Mouse (Mus musculus) cerebellum, adult 18-20 months (tissue): ENCODE results near the gene Plekhj1.
"Not testable (repeated sequence)": the region's sequence is repeated elsewhere in the genome, so short reads cannot be mapped to it uniquely, and the experiment has no call there.

Experiments used
- DNase-seq, 2 experiments: peaks; one replicate each; pipeline ENCODE4 v3.0.0; 2021

Gene Plekhj1

DNA sequence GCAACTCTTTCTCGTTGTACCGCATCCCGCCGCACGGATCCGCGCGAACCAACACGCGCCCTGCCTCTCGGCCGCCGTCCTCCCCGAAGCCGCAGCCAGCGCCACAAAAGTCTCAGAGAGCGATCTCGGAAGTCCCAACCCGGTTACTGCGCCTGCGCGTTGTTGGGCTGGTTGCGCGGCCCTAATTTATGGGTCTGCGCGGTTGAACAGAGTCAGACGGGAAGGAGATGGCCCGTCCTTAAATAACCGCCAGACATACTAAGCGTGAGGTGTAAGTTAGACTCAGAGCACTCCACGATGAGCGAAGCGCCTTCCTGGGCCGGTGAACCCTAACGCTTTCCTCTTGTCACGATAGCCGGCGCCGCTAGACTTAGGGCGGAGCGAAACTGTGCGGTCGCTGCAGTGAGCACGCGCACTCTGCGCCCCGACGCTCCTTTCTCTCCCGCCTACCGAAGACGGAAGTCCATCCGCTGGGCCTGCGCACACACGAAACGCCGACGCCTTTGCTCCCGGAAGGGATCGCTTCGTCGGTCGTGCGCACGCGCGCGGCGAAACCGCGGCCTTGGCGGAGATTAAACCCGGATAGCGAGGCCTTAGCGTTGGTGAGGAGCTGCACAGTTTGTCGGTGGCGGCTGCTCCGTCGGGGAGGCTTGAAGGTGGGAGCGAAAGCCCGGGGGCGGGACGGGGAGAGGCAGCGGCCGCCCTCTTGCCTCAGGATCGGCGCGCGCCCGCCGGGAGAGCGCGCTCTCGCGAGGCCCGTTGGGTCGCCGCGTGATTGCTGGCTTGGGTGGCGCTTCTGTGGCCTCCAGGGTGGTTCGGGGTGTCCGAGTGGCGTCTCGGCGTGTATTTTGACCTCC, at the start of gene Plekhj1, which contains the start of gene Sf3a2:
Gene Plekhj1 (minus strand): TSS at position 477 of the 857 bp plus-strand sequence.
Gene Sf3a2 (plus strand): TSS at position 49 of the 857 bp plus-strand sequence.
- DNase-seq = peak; percentile 95 to 99

DNA sequence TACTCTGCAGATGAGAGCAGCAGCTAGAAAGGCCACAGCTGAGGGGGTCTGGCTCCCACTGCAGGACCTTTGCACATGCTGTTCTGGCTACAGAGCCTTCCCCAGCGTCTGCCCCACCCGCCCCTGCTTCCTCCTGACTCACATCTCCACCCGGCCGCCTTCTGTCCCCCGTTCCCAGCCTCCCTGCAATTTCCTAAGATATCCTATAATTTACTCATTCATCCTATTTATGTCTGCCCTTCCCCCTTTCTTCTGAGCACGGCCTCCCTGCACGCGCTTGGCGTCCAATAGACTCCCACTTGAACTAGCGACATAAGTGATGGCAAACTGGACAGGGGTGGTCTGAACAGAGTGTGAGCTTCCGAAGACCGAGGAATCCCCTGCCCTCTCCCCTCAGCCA, 47.3 kb upstream of the Plekhj1 start:
- no peak for DNase-seq

DNA sequence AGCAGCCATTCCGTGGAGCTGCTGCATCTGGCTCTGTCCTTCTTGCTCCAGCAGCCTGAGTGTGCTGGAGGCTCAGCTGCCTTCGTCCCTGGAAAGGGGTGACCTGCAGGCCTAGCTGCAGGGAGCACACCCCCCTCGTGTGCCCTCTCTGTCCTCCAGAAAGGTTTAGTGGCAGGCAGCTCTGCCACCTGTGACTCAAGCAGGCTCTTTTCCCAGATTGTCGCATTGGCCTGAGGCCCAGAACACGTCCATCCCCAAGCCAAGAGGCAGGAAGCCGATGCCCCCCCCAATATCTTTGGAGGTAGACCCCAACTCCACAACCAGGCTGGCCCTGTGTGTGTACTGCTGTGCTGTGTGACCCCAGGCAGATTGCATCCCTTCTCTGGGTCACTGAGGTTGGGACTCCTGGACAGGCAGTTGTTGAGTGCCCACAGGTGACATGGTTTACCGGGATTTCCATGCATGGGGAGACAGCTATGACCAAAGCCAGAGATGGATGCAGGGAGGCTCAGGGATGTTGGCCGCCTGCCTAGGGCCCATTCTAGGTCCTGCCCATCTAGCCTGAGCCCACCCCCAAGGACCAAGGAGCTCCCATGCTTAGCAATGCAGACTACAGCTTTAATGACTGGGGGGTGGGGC, 46.7 kb upstream of the Plekhj1 start:
- peak in 1 of 2 experiments; percentile 45 for DNase-seq

DNA sequence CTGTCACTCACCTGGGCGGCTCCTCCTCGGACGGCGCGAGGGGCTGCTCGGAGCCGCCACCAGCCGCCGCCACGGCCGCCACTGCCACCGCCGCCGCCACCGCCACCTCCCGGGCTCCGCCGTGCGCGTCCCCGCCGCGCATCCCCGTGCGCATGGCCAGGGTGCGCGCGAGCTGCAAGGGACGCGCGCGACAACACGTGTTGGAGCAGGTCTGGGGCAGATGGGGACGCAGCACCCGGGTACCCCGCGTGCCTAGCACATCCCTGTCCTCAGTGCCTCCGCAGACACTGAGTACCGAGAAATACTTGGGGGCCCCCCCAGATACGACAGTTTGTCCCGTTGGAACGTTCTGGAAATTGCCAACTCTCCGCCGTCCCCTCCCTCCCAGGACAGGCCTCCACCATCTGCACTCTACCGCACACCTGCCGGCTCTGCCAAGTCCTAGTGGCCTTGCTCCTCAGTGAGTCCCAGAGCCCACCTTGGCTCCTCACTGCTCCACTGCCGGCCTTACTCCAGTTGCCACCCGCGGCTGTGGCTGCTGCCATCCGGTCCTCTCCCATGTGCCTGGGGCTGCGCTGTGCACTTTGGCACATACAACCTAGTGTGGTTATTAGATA, 45.6 kb upstream of the Plekhj1 start, which contains the start of gene Lingo3:
Gene Lingo3 (minus strand): TSS at position 109 of the 617 bp plus-strand sequence.
- peak; percentile 73 to 89 for DNase-seq

DNA sequence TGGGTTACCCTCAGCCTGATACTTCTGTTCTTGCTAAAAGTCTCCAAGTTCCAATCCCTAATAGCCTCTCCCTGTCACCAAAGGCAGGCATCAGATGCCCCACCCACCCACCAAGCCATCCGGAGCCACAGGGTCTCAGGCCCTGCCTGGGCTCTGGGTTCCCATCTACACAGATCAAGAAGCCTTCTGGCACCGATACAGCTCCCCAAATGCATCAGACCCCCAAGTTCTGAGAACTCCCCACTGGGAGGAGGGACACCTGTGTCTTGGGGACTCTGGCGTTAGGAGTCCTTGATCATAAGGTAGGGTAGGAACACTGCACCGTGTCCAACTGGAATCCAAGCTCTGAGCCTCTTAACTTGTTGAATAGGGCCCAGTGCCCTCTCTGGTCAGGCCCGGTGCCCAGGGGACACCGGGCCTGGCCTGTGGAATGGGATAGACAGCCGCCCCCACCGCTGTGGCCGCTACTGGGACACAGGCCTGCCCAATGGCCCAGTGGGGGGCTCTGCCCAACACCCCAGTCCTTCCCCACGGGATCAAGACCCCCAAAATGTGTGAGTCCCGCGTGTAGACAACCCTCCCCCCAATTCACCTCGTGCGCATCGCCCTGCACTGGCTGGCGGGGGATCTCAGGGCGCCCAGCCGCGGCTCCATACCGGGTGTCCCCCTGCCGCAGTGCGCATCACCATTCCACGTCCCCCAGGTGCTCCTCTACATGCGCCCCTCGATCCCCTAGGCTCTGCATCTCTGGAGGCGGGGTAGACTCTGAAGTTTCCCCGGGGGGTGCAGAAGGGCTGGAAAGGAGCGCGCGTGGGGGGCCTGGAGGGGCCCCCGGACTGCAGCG, 44.9 kb upstream of the Plekhj1 start:
- no peak for DNase-seq

DNA sequence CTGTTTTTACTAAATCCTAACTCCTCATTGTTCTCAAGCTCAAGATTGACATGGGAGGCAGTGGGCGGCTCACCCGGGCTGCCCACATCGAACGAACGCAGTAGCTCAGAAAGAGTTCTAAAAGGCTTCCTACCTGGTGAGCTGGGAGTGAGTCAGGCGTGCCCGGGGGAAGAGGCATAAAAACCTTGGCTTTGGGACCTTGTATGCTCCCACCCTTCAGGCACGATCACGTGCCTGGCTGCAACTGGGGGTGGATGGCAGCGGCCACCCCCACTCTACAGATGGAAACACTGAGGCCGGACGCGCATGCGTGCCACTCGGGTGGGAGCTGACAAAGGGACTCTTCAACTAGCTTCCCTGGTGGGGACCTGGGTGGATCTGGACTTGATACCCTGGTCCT, 43.9 kb upstream of the Plekhj1 start:
- DNase-seq = peak in 1 of 2 experiments; percentile 43

DNA sequence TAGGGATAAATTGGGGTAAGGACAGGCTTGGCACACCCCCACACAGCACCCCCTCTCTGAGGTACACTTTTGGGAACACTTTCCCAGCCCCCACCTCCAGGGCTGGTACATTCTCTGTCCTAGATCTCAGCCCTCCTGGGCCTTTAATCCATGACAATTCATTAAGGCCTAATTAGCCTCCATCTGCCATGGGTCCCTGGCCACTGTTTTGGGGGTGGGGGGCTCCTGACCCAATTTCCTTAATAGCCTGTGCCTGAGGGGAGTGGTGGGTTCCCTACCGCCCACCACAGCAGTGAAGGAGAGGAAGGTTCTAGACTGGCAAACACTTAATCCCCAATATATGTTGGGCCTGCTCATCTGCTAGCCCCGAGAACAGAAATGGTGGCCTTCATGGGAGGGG, 43.3 kb upstream of the Plekhj1 start:
- DNase-seq = peak in 1 of 2 experiments; percentile 36

DNA sequence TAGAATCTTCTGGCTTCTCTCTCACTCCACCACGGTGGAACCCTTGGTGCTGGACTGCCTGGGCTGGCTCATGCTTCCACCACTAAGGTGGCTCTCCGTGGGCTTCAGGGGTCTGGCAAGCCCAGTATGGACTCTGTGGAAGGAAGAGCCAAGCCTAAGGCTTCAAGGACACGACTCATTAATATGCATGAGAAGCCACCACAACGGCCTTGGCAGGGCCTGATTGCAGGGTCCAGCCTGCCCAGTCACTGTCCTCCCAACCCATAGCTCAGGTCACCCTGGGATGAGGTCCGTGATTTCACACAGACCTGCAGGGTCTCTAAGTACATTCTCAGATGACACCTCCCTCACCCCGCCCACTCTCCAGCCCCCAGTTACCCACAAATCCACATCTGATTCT, 41.4 kb upstream of the Plekhj1 start:
- DNase-seq = peak in 1 of 2 experiments; percentile 25

DNA sequence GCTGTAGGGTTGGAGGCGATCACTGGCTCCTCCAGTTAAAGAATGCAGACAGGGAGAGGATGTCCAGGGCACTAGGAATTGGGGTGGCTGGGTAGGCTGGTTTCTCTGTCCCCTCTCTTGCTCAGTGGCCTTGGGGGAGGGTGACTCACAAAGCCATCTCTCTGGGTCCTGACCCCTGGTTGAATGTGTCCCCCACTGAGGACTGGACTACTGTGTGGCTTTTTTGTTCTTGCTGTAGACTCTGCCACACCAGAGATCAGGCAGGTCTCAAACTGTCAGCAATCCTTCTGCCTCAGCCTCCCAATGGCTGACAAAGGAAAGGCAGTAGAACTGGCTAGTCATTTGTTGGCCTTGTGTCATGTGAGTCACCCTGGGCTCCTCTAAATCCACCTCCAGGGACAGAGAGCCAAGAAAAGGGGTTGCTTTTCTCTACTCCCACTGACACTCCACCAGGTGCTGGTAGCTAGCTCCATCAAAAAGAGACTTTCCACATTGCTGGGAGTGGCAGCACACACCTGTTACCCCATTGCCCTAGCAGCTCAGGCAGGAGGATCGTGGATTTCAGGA, 40.0 kb upstream of the Plekhj1 start:
- peak; percentile 41 to 45 for DNase-seq

DNA sequence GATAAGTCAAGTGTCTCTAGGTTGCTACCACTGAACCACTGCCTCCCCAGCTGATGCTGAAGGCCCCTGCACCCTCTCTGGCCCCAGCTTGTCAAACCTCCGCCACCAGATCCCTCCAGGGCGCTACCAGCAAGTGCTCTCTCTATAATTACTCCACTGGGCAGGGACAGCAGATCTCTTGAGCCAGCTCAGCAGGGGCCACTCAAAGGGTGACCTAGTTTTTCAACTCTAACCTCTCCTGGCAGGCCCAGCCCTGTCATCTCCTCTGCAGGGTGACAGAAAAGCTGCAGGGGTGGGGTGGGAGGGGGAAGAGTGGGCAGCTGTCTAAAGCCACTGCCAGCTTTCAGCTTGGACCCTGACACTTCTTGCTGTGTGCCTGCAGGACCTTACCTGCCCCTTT, 39.4 kb upstream of the Plekhj1 start:
- DNase-seq = peak; percentile 69 to 79

DNA sequence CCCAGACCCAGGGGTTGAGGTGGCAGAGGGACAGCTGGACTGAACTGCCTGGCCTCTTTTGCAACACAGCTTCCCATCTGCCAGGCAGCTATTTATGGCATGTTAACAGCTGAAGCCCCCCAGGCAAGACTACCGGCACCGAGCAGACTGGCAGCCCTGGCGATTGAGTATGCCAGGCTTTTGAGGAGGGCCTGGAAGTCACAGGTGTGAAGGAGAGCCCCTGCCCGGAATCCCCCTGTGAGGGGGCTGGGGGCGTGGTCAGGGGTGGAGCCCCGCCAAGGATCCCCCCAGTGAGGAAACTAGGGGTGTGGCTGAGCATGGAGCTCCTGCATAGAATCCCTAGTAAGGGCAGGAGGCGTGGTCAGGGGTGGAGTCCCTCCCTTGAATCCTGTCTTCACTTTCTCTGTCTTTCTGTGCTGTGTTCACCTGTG, 38.5 kb upstream of the Plekhj1 start:
- DNase-seq = peak; percentile 54 to 60

DNA sequence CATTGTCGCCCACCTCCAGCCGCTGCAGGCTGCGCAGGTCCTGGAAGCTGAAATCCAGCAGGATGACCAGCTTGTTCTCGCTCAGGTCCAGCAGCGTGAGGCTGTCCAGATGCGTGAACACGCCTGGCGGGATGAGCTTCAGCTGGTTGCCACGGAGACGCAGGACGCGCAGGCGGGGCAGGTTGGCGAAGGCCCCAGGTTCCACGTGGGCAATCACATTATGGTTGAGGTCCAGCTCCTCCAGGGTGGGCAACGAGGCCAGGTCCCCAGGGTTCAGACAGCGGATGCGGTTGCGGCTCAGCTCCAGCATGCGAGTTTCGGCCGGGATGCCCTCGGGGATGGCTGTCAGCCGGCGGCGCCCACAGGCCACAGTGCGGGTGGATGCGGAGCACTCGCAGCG, 37.2 kb upstream of the Plekhj1 start:
- DNase-seq = peak in 1 of 2 experiments; percentile 39

DNA sequence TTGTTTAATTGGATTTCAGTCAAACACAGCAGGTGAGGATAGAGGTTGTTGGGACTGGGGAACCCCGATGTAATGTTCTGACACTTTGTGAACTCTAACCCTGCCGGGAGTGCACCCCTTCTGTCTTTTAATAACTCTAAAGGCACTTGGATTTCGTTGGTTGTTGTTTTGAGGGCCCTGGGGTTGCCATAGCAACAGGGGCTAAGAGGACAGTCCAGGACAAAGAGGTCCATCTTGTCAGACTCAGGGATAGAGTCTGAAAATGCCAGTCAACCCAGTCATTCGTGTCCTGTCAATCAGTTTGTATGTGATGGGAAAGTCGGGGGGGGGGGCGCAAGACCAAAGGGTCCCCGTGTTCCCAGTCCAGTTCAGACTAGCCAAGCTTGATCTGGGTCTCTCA, 34.4 kb upstream of the Plekhj1 start:
- DNase-seq = no peak

DNA sequence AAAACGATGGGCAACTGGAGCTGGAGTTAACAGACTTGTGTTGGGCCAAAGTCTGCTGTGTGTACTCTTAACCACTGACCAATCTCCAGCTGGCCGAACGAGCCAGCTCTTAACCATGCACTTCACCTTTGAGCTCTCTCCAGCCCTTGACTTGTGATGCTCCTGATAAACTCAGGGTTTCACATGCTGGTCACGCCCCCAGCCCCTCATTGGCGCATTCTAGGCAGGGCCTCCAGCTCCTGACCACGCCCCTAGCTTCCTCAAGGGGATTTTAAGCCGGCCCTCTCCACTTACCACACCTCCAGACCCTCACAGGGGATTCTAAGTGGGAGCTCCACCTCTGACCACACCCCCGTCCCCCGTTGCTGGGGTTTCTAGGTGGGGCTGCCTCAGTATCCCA, 32.7 kb upstream of the Plekhj1 start:
- DNase-seq = no peak

DNA sequence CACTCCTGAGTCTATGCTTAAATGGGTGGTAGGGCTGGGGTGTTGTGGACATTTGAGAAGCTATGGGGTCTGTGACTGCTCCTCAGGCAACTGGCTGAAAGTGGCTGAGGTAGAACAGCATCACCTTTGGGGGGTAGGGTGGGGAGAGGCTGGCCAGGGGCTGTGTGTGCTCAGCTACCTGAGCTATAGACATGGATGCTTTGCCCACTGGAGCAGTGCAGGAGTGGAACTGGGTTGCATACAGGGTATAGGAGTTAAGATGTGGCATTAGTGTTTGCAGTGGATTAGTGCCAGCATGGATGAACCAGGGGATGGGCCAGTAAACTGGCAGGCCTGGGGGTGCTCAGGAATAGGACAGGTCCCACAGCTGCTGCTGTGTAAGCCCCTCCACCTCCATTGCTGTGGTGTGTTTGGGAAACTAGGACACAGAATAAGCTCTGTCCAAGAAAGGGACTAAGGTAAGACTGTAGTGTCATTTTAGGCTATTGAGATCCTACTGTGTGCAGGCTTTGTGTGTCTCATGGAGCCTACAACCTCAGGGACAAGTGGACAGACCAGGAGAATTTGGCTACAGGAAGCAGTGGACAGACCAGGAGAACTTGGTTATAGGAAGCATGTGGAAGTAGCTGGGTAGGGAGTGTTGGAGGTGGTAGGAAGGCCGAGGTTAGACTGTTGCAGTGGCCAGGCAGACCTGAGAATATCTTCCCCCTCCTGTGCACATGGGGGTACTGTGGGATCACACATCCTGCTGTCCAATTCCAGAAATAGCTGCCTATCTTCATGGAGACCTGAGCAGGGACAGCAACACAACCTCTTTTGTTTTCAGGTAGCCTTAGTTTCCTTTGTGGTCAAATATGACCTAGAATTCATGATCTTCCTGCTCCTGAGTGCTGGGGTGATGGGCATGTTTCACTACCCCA, 31.2 kb upstream of the Plekhj1 start:
- DNase-seq = peak in 1 of 2 experiments; percentile 28

DNA sequence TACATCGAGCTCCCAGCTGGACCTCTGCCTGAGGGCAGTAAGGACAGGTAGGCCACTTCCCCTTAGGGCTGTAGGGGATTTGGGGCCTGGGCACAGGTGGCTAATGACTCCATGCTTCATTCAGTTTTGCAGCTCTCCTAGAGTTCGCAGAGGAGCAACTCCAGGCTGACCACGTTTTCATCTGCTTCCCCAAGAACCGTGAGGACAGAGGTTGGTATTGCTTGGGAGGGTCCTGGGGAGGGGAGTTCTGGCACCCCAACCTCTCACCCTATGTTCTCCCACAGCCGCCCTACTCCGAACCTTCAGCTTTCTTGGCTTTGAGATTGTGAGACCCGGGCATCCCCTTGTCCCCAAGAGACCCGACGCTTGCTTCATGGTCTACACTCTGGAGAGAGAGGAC, 30.2 kb upstream of the Plekhj1 start:
- not testable (repeated sequence) for DNase-seq

DNA sequence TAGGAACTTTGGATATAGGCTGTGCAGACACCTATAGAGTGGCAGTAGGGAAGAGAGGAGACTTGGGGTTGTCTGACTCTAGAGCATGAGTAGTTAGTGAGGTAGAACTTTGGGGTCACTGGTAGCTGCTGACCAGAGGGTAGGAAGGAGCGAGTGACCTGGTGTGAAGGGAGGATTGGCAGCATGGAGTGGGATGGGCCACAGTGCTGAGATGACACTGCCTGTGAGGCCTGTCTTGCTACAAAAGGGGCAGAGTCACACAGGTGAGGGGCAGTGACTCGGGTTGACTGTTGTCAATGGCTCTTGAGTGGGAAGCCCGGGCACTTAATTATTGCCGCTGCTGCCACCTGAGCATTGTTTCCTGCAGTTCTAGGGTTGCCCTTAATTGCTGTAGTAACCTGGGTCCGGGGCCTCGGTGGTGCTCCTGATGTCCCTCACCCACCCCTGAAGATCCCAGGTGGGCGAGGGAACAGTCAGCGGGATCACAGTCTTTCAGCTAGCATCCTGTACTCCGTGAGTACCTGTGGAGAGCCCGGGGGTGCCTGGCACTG, 29.5 kb upstream of the Plekhj1 start:
- peak; percentile 27 to 33 for DNase-seq

DNA sequence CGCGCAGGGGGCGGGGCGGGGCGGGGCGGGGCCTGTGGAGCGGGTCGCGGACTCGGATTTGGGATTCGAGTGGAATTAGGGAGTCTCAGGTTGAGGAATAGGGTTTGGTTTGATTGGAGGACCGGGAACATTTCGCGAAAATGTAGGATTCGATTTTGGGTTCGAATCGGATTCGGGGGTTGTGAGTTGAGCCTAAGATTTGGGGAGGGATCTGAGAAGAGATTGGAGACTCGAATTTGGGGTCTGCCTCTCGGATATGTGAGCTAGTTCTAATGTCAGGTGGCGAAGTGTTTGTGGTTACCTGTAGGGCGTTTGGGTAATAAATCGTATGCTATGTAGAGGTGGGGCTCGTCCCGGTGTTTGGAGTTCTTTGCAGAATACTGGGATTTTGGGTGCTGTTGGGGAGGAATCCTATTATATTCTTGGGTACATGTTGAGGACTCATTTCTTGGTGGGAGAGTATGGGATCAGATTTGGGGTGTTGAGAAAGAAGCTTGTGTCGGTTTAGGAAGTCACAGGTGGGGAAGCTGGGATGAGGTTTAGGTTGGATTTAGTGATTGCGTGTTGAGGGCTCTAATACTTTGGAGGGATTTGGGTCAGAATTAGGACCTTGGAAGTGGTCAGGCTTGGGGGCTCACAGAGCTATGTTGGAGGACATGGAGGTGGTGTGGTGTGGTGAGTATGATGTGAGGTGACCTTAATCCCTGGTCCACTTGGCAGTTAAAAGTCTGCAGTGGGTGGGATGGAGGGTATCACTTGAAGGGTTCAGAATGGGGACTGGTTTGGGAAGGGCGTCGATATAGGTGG, 28.8 kb upstream of the Plekhj1 start:
- DNase-seq = peak in 1 of 2 experiments; percentile 26

DNA sequence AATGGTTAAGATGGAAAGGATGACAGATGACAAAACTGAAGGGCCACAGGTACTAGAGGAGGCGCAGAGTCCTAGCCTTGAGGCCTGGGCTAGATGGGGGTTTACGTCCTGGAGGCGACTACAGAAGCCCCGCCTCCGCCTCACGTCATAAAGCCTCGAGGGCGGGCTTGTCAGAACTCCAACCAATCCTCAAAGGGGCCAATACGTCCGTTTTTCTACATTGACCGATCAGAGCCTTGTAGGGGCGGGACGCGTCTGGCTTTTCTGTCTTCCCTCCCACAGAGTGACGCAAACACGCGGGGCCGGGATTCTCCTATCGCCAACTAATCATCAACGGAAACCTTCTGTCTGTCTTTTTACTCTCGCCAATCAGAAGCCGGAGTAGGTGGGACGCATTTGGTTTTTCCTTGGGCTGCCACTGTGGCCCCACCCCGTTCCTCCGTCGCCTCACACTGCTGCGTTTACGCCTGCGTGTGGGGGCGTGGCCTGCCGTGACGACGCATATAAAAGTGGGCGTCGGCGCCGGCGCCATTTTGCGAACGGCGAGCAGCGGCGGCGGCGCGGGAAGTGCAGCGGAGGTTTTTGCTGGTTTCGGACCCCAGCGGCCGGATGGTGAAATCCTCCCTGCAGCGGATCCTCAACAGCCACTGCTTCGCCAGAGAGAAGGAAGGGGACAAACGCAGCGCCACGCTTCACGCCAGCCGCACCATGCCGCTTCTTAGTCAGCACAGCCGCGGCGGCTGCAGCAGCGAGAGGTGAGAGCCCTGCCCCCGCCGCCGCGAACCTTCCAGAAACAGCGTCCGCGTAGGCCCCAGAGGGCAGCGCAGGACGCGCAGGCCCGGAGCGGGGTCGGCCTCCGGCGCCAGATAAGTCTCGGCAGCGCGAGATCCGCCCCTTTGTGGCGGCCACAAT, 28.0 kb upstream of the Plekhj1 start, which contains the start of gene Oaz1:
Gene Oaz1 (plus strand): TSS at position 506 of the 912 bp plus-strand sequence.
- DNase-seq = peak; percentile 99 to 100
